Mouse (Mus musculus) adrenal gland, postnatal 36 days (tissue): Measurements from ENCODE around the gene Pogz. TPM values are rescaled to one million over a fixed set of nuclear protein-coding genes. Genes with fewer than 3 reads are reported as not detected.
A peak's percentile ranks its signal among the peaks of the same experiment; 100 is the strongest.
"Not testable (repeated sequence)": the region's sequence is repeated elsewhere in the genome, so short reads cannot be mapped to it uniquely, and the experiment has no call there.

Source experiments
- DNase-seq, 2 experiments: peaks; one replicate each; pipeline ENCODE4 v3.0.0; 2021; ENCODE audit warnings: mixed read lengths in 1 of 2
- total RNA-seq, 2 experiments: library from RNA; stranded (reverse); gene quantifications; 2 replicates each; pipeline ENCODE4 v1.2.3; 2021

The Pogz gene
- total RNA-seq, 2 experiments from 2014 or later = 28.1 to 32.8 TPM

DNA sequence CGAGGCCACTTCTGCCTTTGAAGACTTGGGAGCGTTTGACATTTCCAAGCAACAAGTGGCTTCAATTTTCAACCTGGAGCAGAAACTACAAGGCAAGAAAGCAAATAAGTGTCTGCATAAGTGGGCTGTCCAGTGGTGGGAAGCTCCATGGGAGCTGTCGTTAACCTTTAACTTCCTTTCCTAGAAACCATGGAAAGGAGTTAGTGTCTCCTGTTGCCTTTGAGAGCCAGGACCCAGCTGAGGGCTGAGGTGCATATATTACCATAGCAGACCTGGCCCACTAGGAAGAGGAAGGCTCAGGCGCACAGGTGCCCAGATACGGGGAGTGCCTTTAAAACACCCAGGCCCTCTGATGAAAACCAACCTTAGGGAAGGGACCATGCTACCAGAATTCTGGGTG, 4.7 kb upstream of the Pogz start:
- DNase-seq = no peak

- no peak for DNase-seq
Measured at GRCm38 (mm10) chr3:94833358-94833757, 4.0 kb upstream of the Pogz start.

DNA sequence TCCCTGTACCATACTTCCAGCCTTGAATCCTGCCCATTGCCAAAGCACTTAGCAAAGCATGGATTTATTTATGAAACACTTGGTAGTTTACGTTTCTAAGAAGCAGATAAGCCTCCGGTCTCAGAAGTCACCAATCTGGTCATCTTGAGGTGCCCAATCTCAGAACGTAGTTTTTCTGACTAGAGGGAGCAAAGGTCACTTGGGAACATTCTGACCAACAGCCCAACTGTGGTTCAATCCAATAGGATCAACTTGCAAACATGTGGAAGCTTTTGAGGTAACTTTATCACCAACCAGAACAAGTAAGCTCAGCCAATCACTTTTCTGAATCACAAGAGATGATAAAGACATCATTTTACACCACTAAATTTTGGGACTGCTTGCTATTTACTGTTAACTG, 2.0 kb upstream of the Pogz start:
- no peak for DNase-seq

GRCm38 (mm10) chr3:94837959-94838496, 661 bp downstream of the Pogz start:
- peak; percentile 85 to 91 for DNase-seq

GRCm38 (mm10) chr3:94838631-94839030, 1.3 kb downstream of the Pogz start:
- no peak for DNase-seq

- DNase-seq = no peak
Measured at GRCm38 (mm10) chr3:94839101-94839500, 1.7 kb downstream of the Pogz start.

DNA sequence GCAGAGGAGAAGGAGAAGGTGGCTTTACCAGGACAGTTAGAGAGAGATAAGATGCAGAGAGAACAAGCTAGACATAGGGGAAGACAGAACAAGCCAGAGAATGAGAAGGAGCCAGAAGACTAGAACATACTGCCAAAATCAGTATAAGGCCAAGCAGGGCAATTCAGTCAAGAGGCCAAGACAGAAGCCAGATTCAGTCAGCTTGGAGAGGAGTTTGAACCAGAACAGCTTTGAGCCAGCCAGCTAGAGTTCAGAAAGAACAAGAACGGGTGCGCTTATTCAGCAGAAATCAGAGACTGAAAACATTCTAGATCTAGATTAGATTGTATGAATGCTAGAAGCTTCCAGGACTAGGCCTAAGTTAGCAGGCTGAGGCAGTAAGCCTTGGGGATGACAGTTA, 10.0 kb downstream of the Pogz start:
- no peak for DNase-seq

DNA sequence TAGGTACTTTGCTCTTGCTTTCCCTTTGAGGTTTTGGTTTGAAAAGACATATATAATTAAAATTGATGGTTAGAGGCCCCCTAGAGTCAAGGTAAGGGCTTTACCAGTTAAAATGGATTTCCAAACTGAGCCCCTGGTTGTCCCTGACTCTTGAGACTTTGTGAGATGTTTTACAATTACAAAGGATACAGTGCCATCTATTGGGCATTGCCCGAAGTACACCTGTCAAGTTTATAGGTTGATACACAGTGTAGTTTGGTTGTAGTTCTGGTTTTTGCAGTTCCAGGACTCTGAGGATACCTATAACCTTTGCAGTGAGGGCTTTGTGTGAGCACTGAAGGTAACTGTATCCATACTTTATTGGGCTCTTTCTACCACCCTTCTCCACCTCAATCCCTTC, 12.0 kb downstream of the Pogz start:
- DNase-seq = peak; percentile 57 to 64

- DNase-seq = peak in 1 of 2 experiments; percentile 14
Measured at GRCm38 (mm10) chr3:94851731-94852130, 14.4 kb downstream of the Pogz start.

GRCm38 (mm10) chr3:94852215-94852614, 14.8 kb downstream of the Pogz start:
- no peak for DNase-seq

- peak; percentile 61 to 62 for DNase-seq
Measured at GRCm38 (mm10) chr3:94859471-94859870, 22.1 kb downstream of the Pogz start.

GRCm38 (mm10) chr3:94869011-94869410, 31.6 kb downstream of the Pogz start:
- DNase-seq = no peak

GRCm38 (mm10) chr3:94878618-94879017, 41.3 kb downstream of the Pogz start:
- DNase-seq = no peak

GRCm38 (mm10) chr3:94881840-94882239, 44.5 kb downstream of the Pogz start:
- no peak for DNase-seq

- no peak for DNase-seq
Measured at GRCm38 (mm10) chr3:94882579-94882978, 45.2 kb downstream of the Pogz start.

GRCm38 (mm10) chr3:94886316-94887224, 49.2 kb downstream of the Pogz start, which contains the start of gene Psmb4:
TSS of gene Psmb4 (minus strand) at chr3:94886961.
- DNase-seq = peak; percentile 89 to 91

DNA sequence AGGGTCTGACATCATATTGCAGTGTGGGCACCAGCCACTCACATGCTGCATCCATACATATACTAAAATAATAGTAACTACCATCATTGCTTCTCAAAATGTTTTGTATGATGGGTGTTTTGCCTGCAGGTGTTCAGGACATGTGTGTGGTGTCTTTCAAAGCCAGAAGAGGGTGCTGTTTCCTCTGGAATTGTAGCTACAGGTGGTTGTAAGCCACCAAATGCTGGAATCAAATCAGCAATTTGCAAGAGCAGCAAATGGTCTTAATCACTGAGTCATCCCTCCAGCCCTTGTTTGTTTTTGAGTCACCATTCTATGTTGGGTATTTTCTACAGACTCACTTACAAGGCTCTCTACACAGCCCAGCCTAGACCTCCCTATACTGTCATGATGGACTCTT, 51.2 kb downstream of the Pogz start:
- DNase-seq = peak; percentile 35 to 60

GRCm38 (mm10) chr3:94894076-94894475, 56.7 kb downstream of the Pogz start:
- DNase-seq = peak in 1 of 2 experiments; percentile 40

DNA sequence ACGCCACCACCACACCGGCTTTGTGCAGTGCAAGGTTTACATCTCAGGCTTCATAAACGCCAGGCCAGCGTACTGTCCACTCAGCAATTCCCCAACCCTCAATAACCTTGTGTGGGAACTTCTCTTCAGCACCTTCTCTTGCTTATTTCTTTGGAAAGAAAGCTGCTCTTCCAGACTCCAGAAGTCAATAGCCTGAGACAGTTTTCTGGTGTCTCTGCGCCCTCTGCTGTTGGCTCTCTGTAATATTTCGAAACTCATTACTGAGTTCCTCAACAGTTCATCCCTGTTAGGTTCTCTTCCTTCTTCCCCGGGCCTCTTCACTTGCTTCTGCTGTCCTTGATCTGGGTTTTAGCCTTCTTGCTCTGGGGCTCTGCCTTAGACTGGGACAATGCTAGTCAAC, 65.4 kb downstream of the Pogz start:
- DNase-seq = peak; percentile 70 to 80

GRCm38 (mm10) chr3:94904759-94905158, 67.4 kb downstream of the Pogz start:
- not testable (repeated sequence) for DNase-seq

DNA sequence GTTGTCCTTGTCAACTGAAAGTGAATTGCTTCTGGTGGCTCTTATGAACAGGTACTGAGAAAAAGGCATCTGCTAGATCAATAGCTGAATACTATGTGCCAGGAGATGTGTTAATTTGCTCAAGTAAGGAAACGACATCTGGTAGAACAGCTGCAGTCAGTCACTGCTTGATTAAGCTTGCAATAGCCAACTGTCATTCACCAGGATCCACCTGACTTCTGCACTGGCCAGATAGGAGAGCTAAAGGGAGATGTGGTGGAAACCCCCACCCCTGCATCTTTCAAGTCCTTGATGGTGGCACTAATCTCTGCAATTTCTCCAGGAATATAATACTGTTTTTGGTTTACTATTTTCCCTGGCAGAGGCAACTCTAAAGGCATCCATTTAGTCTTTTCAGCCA, 69.1 kb downstream of the Pogz start:
- no peak for DNase-seq

DNA sequence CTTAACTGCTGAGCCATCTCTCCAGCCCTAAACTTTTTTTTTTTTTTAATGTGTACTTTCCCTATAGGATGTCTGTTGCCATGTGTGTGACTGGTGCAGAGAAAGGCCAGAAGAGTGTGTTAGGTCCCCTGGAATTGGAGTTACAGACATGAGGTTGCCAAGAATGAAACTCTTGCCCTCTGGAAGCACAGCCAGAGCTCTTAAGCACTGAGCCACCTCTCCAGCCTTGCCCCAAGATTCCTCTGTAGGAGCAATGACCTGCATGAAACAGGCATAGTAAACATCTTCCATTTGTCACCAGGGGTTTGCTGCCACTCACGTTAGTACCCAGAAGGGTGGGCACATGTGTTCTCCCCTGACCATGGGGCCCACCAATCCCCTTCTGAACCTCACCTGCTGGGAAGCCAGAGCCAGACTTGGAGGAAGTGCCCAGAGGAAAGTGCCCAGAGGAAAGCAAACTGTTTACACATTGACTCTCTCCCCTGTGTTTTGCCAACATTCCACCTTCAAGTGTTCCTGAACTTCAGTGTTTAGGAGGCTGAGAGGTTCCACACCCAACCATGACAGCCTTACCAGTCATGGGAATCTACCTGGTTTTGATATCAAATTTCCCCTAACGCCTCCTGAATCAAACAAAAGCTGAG, 73.8 kb downstream of the Pogz start:
- no peak for DNase-seq

DNA sequence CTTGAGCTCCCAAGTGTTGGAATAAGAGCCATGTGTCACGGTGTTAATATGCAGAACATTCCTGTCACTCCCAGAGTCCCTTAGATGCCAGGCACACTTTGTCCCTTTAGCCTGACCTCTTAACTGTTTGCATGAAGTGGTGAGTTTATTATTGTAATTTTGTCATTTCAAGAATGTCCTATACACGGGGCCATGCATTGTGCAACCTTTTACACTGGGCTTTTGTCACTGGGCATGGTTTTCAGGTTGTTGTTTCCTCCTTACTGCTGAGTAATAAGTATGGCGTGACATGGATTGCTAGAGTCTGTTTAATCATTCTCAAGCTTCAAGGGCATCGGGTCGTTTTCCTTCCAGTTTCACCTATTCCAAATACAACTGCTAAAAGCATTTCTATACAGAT, 76.4 kb downstream of the Pogz start:
- no peak for DNase-seq
